Mouse (Mus musculus): ENCODE results near the gene Rbl1. TPM values are rescaled to one million over a fixed set of nuclear protein-coding genes. Genes with fewer than 3 reads are reported as not detected.
A peak's percentile ranks its signal among the peaks of the same experiment; 100 is the strongest.
"Not testable (repeated sequence)": the region's sequence is repeated elsewhere in the genome, so short reads cannot be mapped to it uniquely, and the experiment has no call there.

Rbl1 gene
- 18.5 and 21.8 TPM in 2 replicates for total RNA-seq (2014; rRNA removed; ENCODE audit: low replicate concordance)
- polyA plus RNA-seq (2015; fragmentation: Nextera tagmentation; extraction: Ambion mirVana) = 6.0 and 6.9 TPM in 2 replicates

GRCm38 (mm10) chr2:157204366-157205218 is at the start of gene Rbl1:
Gene Rbl1, minus strand, starts transcription at chr2:157204534.
- WGBS = 1% methylated on average over 73 of the region's 73 CpGs
- peak; percentile 90 for ATAC-seq (ENCODE audit: insufficient read depth, low read depth)

GRCm38 (mm10) chr2:157248111-157248510 is 43.8 kb upstream of the Rbl1 start:
- no peaks in the 10 kb centered on the region for H3K9me3 ChIP-seq (replicated peaks; ENCODE audit: control insufficient read depth, low read length)
- H3K4me1 ChIP-seq (ENCODE audit: control insufficient read depth, insufficient read depth) = no peaks in the 10 kb centered on the region
- H3K4me3 ChIP-seq (ENCODE audit: low read depth, low read length) = no peak overlapping the region
- no peaks in the 10 kb centered on the region for H3K36me3 ChIP-seq (replicated peaks; ENCODE audit: control insufficient read depth, insufficient read depth, low read length)
- H3K27me3 ChIP-seq (ENCODE audit: control insufficient read depth, insufficient read depth, low read length) = no peaks in the 10 kb centered on the region
- no peak for DNase-seq (ENCODE audit: low spot score)
- no peak overlapping the region for H3K27ac ChIP-seq (ENCODE audit: low read depth)
- no peak for ATAC-seq (ENCODE audit: insufficient read depth, low read depth)
- TF ChIP-seq CTCF (IDR thresholded peaks at IDR 0.05; ENCODE audit: low read depth) = no peak
- no peak overlapping the region for H3K9ac ChIP-seq (replicated peaks; ENCODE audit: low read depth, low read length)
- H3K4me2 ChIP-seq (ENCODE audit: low read depth, low read length) = no peak overlapping the region

More at GRCm38 (mm10) chr2:157204366-157205218, at the start of gene Rbl1:
- Histone ChIP-seq H3K4me1 (ENCODE audit: control insufficient read depth, insufficient read depth) (peaks cover 9% of the 10 kb centered on the region; the same call in 1 of the 2 replicates), H3K27ac (ENCODE audit: low read depth) (peak within 1 kb of the TSS; percentile 78), H3K36me3 (replicated peaks; ENCODE audit: control insufficient read depth, insufficient read depth, low read length) (no peaks in the 10 kb centered on the region), H3K9me3 (replicated peaks; ENCODE audit: control insufficient read depth, low read length) (no peaks in the 10 kb centered on the region; the same call in 1 of the 2 replicates), H3K4me2 (ENCODE audit: low read depth, low read length) (peak within 1 kb of the TSS; percentile 92), H3K4me3 (ENCODE audit: low read depth, low read length) (peak within 1 kb of the TSS; percentile 83), H3K9ac (replicated peaks; ENCODE audit: low read depth, low read length) (peak within 1 kb of the TSS; percentile 71), H3K27me3 (ENCODE audit: control insufficient read depth, insufficient read depth, low read length) (no peaks in the 10 kb centered on the region)
- TF ChIP-seq EP300 (IDR thresholded peaks at IDR 0.05; ENCODE audit: low read depth) (no peak), CTCF (IDR thresholded peaks at IDR 0.05; ENCODE audit: low read depth) (no peak)
- DNase-seq (ENCODE audit: low spot score) = peak; percentile 86

GRCm38 (mm10) chr2:157245603-157246002 is 41.3 kb upstream of the Rbl1 start:
- Histone ChIP-seq H3K27me3 (ENCODE audit: control insufficient read depth, insufficient read depth, low read length) (no peaks in the 10 kb centered on the region), H3K9me3 (replicated peaks; ENCODE audit: control insufficient read depth, low read length) (no peaks in the 10 kb centered on the region), H3K4me2 (ENCODE audit: low read depth, low read length) (no peak overlapping the region), H3K9ac (replicated peaks; ENCODE audit: low read depth, low read length) (no peak overlapping the region), H3K4me1 (ENCODE audit: control insufficient read depth, insufficient read depth) (no peaks in the 10 kb centered on the region), H3K4me3 (ENCODE audit: low read depth, low read length) (no peak overlapping the region), H3K27ac (ENCODE audit: low read depth) (no peak overlapping the region), H3K36me3 (replicated peaks; ENCODE audit: control insufficient read depth, insufficient read depth, low read length) (no peaks in the 10 kb centered on the region)
- DNase-seq (ENCODE audit: low spot score) (no peak), ATAC-seq (ENCODE audit: insufficient read depth, low read depth) (no peak)
- 75% methylated on average over 2 of the region's 2 CpGs for WGBS
- TF ChIP-seq EP300 (IDR thresholded peaks at IDR 0.05; ENCODE audit: low read depth) (no peak), CTCF (IDR thresholded peaks at IDR 0.05; ENCODE audit: low read depth) (no peak)

GRCm38 (mm10) chr2:157245001-157245400 is 40.7 kb upstream of the Rbl1 start:
- Histone ChIP-seq H3K4me2 (ENCODE audit: low read depth, low read length) (no peak overlapping the region), H3K27me3 (ENCODE audit: control insufficient read depth, insufficient read depth, low read length) (no peaks in the 10 kb centered on the region), H3K9me3 (replicated peaks; ENCODE audit: control insufficient read depth, low read length) (no peaks in the 10 kb centered on the region), H3K9ac (replicated peaks; ENCODE audit: low read depth, low read length) (no peak overlapping the region), H3K27ac (ENCODE audit: low read depth) (no peak overlapping the region), H3K4me3 (ENCODE audit: low read depth, low read length) (no peak overlapping the region), H3K36me3 (replicated peaks; ENCODE audit: control insufficient read depth, insufficient read depth, low read length) (no peaks in the 10 kb centered on the region), H3K4me1 (ENCODE audit: control insufficient read depth, insufficient read depth) (no peaks in the 10 kb centered on the region)
- DNase-seq (ENCODE audit: low spot score) (no peak), ATAC-seq (ENCODE audit: insufficient read depth, low read depth) (no peak)
- TF ChIP-seq CTCF (IDR thresholded peaks at IDR 0.05; ENCODE audit: low read depth) (no peak), EP300 (IDR thresholded peaks at IDR 0.05; ENCODE audit: low read depth) (no peak)
- 44% methylated on average over 5 of the region's 5 CpGs for WGBS

- ATAC-seq (ENCODE audit: insufficient read depth, low read depth) (no peak), DNase-seq (ENCODE audit: low spot score) (no peak)
- Histone ChIP-seq H3K4me2 (ENCODE audit: low read depth, low read length) (no peak overlapping the region), H3K36me3 (replicated peaks; ENCODE audit: control insufficient read depth, insufficient read depth, low read length) (no peaks in the 10 kb centered on the region), H3K9me3 (replicated peaks; ENCODE audit: control insufficient read depth, low read length) (no peaks in the 10 kb centered on the region), H3K27me3 (ENCODE audit: control insufficient read depth, insufficient read depth, low read length) (peaks cover 4% of the 10 kb centered on the region; the same call in 1 of the 2 replicates), H3K4me1 (ENCODE audit: control insufficient read depth, insufficient read depth) (no peaks in the 10 kb centered on the region), H3K27ac (ENCODE audit: low read depth) (no peak overlapping the region), H3K4me3 (ENCODE audit: low read depth, low read length) (no peak overlapping the region), H3K9ac (replicated peaks; ENCODE audit: low read depth, low read length) (no peak overlapping the region)
- 93% methylated on average over 8 of the region's 8 CpGs for WGBS
- TF ChIP-seq EP300 (IDR thresholded peaks at IDR 0.05; ENCODE audit: low read depth) (no peak), CTCF (IDR thresholded peaks at IDR 0.05; ENCODE audit: low read depth) (no peak)
Observed at GRCm38 (mm10) chr2:157235946-157236345, 31.6 kb upstream of the Rbl1 start.

- not testable (repeated sequence) for H3K27me3 ChIP-seq (ENCODE audit: control insufficient read depth, insufficient read depth, low read length); H3K4me1 ChIP-seq (ENCODE audit: control insufficient read depth, insufficient read depth); DNase-seq (ENCODE audit: low spot score); H3K36me3 ChIP-seq (replicated peaks; ENCODE audit: control insufficient read depth, insufficient read depth, low read length); ATAC-seq (ENCODE audit: insufficient read depth, low read depth); H3K9me3 ChIP-seq (replicated peaks; ENCODE audit: control insufficient read depth, low read length); H3K27ac ChIP-seq (ENCODE audit: low read depth); H3K4me2 ChIP-seq (ENCODE audit: low read depth, low read length); H3K4me3 ChIP-seq (ENCODE audit: low read depth, low read length); H3K9ac ChIP-seq (replicated peaks; ENCODE audit: low read depth, low read length)
- 71% methylated on average over 3 of the region's 3 CpGs for WGBS
Observed at GRCm38 (mm10) chr2:157221916-157222315, 17.6 kb upstream of the Rbl1 start.

All from heart, postnatal 0 days (tissue).